Mouse (Mus musculus) liver, postnatal 0 days (tissue): Measurements from ENCODE around the gene Dyrk4.

Source experiments
- CTCF ChIP-seq: sonication (generic); IDR thresholded peaks from 2 replicates; pipeline ENCODE4 v1.5.1; 2016; ENCODE audit warnings: antibody characterized with exemption, low read depth
- EP300 ChIP-seq: IDR thresholded peaks from 2 replicates; pipeline ENCODE4 v1.6.1; 2016; ENCODE audit warnings: antibody characterized with exemption, low read depth, mild to moderate bottlenecking

DNA sequence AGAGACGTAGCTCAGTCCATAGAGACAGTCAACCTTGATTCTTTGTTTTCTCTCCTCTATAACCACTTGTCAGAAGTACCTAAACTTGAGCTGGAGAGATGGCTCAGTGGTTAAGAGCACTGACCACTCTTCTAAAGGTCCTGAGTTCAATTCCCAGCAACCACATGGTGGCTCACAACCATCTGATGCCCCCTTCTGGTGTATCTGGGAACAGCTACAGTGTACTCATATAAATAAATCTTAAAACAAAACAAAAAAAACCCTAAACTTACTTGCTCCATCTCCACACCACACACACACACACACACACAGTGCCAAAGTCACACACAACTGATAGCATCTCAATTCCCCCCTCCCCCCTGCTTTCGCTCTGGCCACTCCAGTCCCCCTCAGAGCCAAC lies 16.4 kb upstream of the Dyrk4 start:
- peak; percentile 44; the same call in 1 of the 2 replicates for TF ChIP-seq CTCF
- TF ChIP-seq EP300: no peak
